Mouse (Mus musculus): Measurements from ENCODE around the gene Speer3.
"Not testable (repeated sequence)": the region's sequence is repeated elsewhere in the genome, so short reads cannot be mapped to it uniquely, and the experiment has no call there.

Gene Speer3

GRCm38 (mm10) chr5:13791319-13791718 lies at the start of gene Speer3:
Gene Speer3, plus strand, starts transcription at chr5:13791619.
- no peak for DNase-seq

DNA sequence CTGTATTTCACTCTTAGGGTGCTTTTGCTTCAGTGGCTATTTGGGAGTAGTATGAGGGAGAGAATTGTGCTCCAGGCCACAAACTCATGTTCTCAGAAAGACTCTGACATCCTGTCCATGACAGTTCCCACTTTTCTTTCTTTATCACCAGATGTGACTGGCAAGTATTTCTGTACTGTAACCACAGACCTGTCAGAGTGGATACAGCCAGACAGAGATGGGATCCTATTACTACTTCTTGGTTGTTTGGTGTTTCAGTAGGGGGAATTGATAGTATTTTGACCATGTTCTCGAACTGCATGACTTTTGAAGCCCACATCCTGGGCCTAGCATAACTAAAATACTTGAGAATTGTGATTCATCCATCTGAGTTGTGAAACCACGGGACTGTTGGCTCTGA lies 19.1 kb downstream of the Speer3 start:
- not testable (repeated sequence) for DNase-seq

DNA sequence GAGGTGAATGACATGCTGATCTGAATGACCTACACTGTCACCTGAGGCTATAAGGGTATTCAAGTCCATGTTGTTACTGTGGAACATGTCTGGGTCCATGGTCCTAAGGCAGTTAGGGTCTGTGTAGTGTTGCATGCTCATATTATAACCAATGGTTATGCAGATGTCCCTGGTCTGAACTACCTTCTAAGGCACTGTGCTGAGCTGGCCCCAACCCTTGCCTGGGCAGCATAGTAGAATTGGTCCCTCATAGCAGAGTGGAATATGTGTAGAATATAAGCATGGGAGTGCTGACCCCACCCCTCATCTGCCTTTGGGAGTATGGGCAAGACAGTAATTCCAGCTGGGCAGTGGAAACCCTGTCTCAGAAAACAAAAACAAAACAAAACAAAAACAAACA lies 33.7 kb downstream of the Speer3 start:
- DNase-seq: no peak

DNA sequence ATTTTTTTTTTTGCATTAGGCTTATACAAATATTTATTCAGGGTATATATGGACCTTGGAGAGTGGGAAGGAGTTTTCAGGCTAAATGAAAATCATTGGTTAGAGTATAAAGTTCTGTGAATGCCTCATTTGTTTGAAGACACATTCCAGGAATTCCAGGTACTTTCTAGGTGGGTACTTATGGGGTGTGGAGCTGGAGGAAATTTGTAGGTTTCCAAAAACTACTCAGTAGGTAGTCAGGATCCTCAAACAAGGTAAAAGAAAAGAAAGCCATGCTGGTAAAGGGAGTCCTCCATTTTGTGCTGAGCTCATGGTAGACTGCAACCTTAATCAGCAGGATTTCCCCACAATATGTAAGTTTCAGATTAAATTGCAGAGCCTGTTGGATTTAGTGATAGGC lies 35.3 kb downstream of the Speer3 start:
- no peak for DNase-seq

DNA sequence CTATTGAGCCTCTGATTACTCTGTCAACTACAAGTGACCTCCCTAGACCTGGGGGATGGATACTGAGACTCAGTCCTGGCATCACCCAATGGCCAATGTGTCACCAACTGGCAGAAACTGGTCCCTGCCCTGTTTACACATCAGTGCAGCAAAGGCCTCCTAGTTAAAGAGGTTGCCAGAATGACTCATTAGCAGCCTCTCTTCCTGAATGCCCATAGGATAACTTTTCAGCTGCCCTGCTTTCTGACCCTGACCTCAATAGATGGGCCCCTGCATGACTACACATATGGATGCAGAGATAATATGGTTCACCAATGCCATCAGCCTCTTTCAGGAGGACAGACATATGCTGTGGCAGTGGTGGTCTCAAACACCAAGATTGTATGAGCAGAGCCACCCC lies 52.9 kb downstream of the Speer3 start:
- no peak for DNase-seq
